Mouse (Mus musculus): ENCODE data around the gene Cep250. TPM values are rescaled to one million over a fixed set of nuclear protein-coding genes. Genes with fewer than 3 reads are reported as not detected.
A peak's percentile ranks its signal among the peaks of the same experiment; 100 is the strongest.

Gene Cep250
- total RNA-seq, 2 experiments from 2014 or later: 6.7 to 9.1 TPM

GRCm38 (mm10) chr2:155952006-155952405, 4.3 kb upstream of the Cep250 start:
- intact Hi-C loops (cut with DNase I): no loop called here
- DNase-seq: peak; percentile 32 to 62

- intact Hi-C loops (cut with DNase I): loop anchor here (5.0 kb wide), 2 partner anchors 182 to 317 kb away; partner anchors contain the start of genes Nfs1 and Romo1
- DNase-seq: no peak
Measured at GRCm38 (mm10) chr2:155959981-155960380, 3.7 kb downstream of the Cep250 start.

GRCm38 (mm10) chr2:155961862-155962261, 5.6 kb downstream of the Cep250 start:
- intact Hi-C loops (cut with DNase I): loop anchor here (5.0 kb wide), 2 partner anchors 180 to 315 kb away; partner anchors contain the start of genes Nfs1 and Romo1
- no peak for DNase-seq

DNA sequence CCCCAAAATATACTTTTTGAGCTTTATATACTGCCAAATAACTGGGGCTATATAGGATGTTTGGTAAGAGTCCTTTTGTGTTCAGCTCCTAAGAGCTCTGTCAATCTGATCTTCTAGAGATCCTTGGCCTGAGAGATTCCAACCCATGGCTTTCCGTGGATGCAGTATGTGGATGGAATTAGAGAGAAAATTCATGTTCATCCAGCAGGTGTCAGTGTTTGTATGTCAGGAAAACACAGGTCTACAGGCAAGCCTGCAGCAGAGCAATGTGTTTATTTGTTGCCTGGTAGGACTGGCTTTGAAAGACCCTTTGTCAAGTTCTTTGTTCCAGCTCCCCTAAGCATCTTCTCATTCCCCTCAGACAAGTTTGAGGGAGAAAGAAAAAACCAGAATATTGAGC, 6.7 kb downstream of the Cep250 start:
- DNase-seq: peak in 1 of 2 experiments; percentile 43
- intact Hi-C loops (cut with DNase I): loop anchor here (5.0 kb wide), 2 partner anchors 179 to 314 kb away; partner anchors contain the start of genes Nfs1 and Romo1

DNA sequence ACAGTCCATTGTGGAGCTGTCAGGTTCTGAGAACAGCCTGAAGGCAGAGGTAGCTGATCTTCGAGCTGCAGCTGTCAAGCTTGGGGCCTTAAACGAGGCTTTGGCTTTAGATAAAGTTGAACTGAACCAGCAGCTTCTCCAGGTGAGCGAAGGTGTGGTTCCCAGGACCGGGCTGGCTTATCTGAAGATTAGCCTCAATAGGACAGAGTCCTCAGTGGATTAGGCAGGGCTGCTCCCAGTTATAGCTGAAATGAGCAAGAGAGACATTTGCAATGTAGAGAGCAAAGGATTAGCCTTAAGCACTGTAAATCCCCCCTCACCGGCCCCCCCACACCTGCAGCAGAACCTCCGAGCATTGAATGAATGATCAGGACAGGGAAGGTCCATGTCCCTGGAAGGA, 17.1 kb downstream of the Cep250 start:
- DNase-seq: no peak
- intact Hi-C loops (cut with DNase I): no loop called here

DNA sequence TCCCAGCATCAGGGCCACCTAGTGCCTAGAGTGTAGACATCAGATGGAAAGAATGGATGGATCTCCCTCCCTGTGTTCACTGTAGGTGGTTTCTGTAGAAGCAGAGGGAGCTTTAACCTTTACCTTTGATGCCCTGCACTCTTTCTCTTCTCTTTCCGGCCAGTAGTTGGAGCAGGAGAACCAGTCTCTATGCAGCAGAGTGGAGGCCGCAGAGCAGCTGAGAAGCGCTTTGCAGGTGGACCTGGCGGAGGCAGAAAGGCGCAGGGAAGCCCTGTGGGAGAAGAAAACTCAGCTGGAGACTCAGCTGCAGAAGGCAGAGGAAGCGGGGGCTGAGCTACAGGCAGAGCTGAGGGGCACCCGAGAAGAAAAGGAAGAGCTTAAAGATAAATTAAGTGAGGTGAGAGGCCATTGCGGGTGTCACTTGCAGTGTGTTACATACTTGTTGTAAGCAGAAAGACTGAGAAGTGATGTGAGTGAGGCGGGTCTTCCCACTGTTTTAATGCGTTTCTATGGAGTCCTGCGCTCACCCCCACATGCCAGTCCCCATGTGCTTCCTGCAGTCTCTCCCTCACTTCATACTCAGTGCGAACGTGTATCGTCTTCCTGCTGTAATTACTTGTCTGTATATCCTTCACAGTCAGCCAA, 18.0 kb downstream of the Cep250 start:
- DNase-seq: no peak
- intact Hi-C loops (cut with DNase I): no loop called here

GRCm38 (mm10) chr2:155979328-155979991, 23.2 kb downstream of the Cep250 start:
- intact Hi-C loops (cut with DNase I): no loop called here
- DNase-seq: peak; percentile 38 to 46

DNA sequence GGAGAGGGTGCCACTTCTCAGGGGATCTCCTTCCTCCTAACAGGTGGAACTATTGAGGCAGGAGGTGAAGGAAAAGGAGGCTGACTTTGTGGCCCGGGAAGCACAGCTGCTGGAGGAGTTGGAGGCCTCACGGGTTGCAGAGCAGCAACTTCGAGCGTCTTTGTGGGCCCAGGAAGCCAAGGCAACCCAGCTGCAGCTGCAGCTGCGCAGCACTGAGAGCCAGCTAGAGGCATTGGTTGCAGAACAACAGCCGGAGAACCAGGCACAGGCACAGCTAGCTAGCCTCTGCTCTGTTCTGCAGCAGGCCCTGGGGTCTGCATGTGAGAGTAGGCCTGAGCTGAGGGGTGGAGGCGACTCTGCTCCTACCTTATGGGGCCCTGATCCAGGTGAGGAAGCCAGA, 29.5 kb downstream of the Cep250 start:
- DNase-seq: no peak
- intact Hi-C loops (cut with DNase I): no loop called here

DNA sequence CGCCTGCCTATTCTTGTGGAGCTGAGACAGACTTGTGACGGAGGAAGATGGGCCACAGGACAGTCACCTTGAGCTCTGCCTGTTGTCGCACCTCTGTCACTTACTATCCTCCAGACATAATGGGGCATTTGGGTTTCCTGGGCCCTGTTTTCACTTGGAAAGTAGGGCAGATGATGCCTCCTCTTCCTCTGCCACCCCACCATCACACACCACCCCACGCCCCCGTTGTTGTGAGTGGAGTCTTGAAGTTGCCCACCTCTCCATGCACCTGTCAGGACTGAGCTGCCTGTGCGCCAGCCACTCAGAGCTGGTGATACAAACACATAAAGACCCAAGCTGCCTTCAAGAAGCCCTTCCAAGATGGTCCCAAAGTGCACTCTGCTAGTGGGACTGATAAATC, 30.9 kb downstream of the Cep250 start:
- no peak for DNase-seq
- intact Hi-C loops (cut with DNase I): no loop called here

DNA sequence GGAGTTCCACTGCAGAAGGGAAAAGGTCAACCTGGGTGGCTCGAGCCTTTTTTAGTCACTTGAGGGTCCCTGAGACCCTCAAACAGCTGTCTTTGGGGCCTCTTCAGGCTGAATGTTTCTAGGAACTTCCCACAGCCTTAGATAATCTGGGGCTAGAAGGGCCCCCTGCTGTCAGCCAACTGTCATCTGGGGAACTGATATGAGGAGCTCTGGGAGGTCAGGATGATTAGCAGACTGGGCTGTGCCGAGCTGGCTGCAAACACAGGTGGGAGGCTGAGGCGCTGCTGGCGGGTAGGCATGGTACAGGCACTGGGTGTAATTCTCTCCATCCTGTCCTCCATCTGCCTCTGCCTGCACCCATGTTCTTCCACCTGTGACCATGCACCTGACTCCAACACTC, 32.8 kb downstream of the Cep250 start:
- intact Hi-C loops (cut with DNase I): no loop called here
- DNase-seq: no peak

DNA sequence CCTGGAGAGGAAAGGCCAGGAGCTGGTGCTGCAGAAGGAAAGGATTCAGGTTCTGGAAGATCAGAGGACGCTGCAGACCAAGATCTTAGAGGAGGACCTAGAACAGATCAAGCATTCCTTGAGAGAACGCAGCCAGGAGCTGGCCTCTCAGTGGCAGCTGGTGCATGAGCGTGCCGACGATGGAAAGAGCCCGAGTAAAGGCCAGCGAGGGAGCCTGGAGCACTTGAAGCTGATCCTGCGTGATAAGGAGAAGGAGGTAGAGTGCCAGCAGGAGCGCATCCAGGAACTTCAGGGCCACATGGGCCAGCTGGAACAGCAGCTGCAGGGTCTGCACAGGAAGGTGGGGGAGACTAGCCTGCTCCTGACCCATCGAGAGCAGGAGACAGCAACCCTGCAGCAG, 34.9 kb downstream of the Cep250 start:
- intact Hi-C loops (cut with DNase I): no loop called here
- DNase-seq: no peak

DNA sequence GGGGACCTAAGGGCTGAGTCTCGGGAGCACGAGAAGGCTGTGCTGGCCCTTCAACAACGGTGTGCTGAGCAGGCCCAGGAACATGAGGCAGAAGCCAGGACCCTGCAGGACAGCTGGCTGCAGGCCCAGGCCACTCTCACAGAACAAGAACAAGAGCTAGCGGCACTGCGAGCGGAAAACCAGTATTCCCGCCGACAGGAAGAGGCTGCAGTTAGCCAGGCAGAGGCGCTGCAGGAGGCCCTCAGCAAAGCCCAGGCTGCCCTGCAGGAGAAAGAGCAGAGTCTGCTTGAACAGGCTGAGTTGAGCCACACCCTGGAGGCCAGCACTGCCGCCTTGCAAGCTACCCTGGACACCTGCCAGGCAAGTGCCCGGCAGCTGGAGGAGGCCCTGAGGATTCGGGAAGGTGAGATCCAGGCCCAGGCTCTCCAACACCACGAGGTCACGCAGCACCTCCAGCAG, 35.6 kb downstream of the Cep250 start:
- peak; percentile 65 for DNase-seq
- intact Hi-C loops (cut with DNase I): no loop called here

GRCm38 (mm10) chr2:156005393-156005792, 49.1 kb downstream of the Cep250 start:
- intact Hi-C loops (cut with DNase I): no loop called here
- no peak for DNase-seq

DNA sequence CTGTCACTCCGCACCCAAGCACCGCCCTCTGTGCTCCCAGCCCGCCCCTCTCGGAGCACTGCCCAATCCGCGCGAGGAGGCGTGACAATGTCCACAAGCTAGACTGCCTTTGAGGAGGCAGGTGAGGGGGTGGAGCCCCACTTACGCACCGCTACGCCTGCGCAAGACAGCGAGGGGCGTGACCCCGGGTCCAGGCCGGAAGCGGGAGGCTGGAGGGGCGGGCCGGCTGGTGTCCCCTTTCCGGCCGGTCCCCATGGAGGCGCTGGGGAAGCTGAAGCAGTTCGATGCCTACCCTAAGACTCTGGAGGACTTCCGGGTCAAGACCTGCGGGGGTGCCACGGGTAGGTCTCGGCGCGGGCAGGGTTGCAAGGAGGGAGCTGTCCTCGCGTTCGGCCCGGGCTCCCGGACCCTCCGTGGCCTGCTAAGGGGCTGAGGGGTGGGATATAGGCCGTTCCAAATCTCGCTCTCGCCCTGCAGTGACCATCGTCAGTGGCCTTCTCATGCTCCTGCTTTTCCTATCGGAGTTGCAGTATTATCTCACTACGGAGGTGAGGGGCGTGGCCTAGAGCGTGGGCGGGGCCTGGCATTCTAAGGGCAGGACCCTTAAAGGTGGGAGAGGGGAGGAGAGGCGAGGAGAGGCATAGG, 51.8 kb downstream of the Cep250 start, which contains the start of the genes 6430550D23Rik and Ergic3:
Gene 6430550D23Rik, minus strand, starts transcription at position 90 of the 645 bp plus-strand sequence.
Gene Ergic3, plus strand, starts transcription at position 158 of the 645 bp plus-strand sequence.
- peak; percentile 96 to 98 for DNase-seq
- intact Hi-C loops (cut with DNase I): no loop called here

DNA sequence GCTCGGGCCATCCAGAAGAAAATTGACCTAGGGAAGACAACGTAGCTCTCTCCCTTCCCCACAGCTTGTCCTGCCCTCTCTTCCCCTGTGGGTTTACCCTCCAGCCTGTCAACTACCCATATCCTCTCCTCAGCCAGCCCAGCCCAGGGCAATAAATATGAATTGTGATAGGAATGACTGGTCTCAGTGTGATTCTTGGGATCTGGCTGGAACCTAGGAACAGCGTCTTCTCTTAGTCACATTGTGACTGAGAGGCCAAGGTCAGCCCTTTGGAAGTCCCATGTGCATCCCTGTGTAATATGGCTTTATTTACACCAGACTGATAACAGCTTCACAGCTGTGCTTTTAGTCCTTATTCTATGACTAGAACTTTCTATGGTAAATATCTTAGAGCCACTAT, 61.8 kb downstream of the Cep250 start:
- DNase-seq: no peak
- intact Hi-C loops (cut with DNase I): loop anchor here (1.0 kb wide), 1 partner anchor 17 kb away; no protein-coding TSS in a partner anchor

DNA sequence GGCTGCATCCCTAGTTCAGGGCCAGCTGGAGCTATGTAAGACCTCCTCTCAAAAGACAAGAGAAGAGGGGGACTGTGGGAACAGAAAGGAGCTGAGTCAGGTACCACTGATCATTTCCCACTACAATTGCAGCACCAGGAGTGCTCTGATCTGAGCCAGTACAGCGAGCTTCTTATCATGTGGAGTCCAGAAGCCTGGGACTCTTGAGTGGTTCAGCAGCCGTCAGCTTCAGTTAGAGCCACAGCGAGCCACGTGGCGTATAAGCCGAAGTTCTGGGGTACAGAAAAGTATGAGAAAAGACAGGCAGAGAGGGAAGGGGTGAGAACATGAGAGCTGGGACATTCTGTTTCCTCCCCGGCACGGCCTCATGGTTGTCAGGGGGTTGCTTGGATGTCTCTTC, 65.0 kb downstream of the Cep250 start:
- no peak for DNase-seq
- intact Hi-C loops (cut with DNase I): no loop called here

DNA sequence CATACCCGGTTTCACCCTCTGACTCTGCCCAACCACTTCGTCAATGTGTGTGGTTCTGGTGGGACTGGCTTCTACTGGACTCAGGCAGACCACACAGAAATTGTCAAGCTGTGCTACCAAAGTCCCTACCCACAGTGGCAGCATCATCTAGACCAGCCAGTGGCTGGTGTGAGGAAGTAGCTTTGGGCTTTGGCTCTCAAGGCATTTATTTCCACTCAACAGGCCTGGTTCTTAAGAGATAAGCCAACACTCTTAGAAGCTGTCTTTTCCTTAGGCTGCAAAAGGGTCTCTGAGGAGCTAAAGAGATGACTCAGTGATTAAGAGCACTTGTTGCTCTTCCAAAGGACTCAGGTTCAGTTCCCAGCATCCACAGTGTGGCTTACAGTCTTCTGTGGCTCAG, 65.5 kb downstream of the Cep250 start:
- no peak for DNase-seq
- intact Hi-C loops (cut with DNase I): no loop called here

GRCm38 (mm10) chr2:156025482-156025881, 69.2 kb downstream of the Cep250 start:
- DNase-seq: no peak
- intact Hi-C loops (cut with DNase I): no loop called here

- DNase-seq: no peak
Measured at GRCm38 (mm10) chr2:156039390-156039789, 83.1 kb downstream of the Cep250 start.

GRCm38 (mm10) chr2:156042903-156043302, 86.6 kb downstream of the Cep250 start:
- no peak for DNase-seq
- intact Hi-C loops (cut with DNase I): no loop called here

More at GRCm38 (mm10) chr2:156039390-156039789, 83.1 kb downstream of the Cep250 start:
- intact Hi-C loops (cut with DNase I): no loop called here

- intact Hi-C loops (cut with DNase I): no loop called here
Measured at GRCm38 (mm10) chr2:156047929-156048328, 91.7 kb downstream of the Cep250 start.

More at GRCm38 (mm10) chr2:156047929-156048328, 91.7 kb downstream of the Cep250 start:
- no peak for DNase-seq

Data from heart, postnatal 14 days (tissue).